Mouse (Mus musculus): ENCODE measurements around the gene Crlf1.
"Not testable (repeated sequence)": the region's sequence is repeated elsewhere in the genome, so short reads cannot be mapped to it uniquely, and the experiment has no call there.

Crlf1 gene

GRCm38 (mm10) chr8:70495001-70495770 is 2.2 kb downstream of the Crlf1 start:
- DNase-seq (ENCODE audit: low read depth in 2 of 2, low spot score in 2 of 2), result no peak

GRCm38 (mm10) chr8:70495771-70496062 is 2.8 kb downstream of the Crlf1 start:
- no peak for DNase-seq (ENCODE audit: low read depth in 2 of 2, low spot score in 2 of 2)

- DNase-seq (ENCODE audit: low read depth in 2 of 2, low spot score in 2 of 2), result no peak
Measured at GRCm38 (mm10) chr8:70500386-70501301, 7.7 kb downstream of the Crlf1 start.

- no peak for DNase-seq (ENCODE audit: low read depth in 2 of 2, low spot score in 2 of 2)
Measured at GRCm38 (mm10) chr8:70501820-70502529, 9.0 kb downstream of the Crlf1 start.

GRCm38 (mm10) chr8:70502540-70502939 is 9.6 kb downstream of the Crlf1 start:
- no peak for DNase-seq (ENCODE audit: low read depth in 2 of 2, low spot score in 2 of 2)

- peak; percentile 45 to 49 for DNase-seq (ENCODE audit: low read depth in 2 of 2, low spot score in 2 of 2)
Measured at GRCm38 (mm10) chr8:70503062-70503750, 10.2 kb downstream of the Crlf1 start.

GRCm38 (mm10) chr8:70504291-70504716 is 11.3 kb downstream of the Crlf1 start:
- no peak for DNase-seq (ENCODE audit: low read depth in 2 of 2, low spot score in 2 of 2)

GRCm38 (mm10) chr8:70504851-70505250 is 11.9 kb downstream of the Crlf1 start:
- peak; percentile 81 to 87 for DNase-seq (ENCODE audit: low read depth in 2 of 2, low spot score in 2 of 2)

- no peak for DNase-seq (ENCODE audit: low read depth in 2 of 2, low spot score in 2 of 2)
Measured at GRCm38 (mm10) chr8:70505698-70506327, 12.9 kb downstream of the Crlf1 start.

- peak; percentile 87 to 94 for DNase-seq (ENCODE audit: low read depth in 2 of 2, low spot score in 2 of 2)
Measured at GRCm38 (mm10) chr8:70506328-70507026, 13.5 kb downstream of the Crlf1 start, which contains the start of gene Rex1bd. Rex1bd (minus strand) TSS chr8:70506752.

GRCm38 (mm10) chr8:70507027-70507393 is 14.1 kb downstream of the Crlf1 start:
- no peak for DNase-seq (ENCODE audit: low read depth in 2 of 2, low spot score in 2 of 2)

GRCm38 (mm10) chr8:70509281-70509952 is 16.5 kb downstream of the Crlf1 start:
- DNase-seq (ENCODE audit: low read depth in 2 of 2, low spot score in 2 of 2), result no peak

GRCm38 (mm10) chr8:70510228-70510915 is 17.4 kb downstream of the Crlf1 start, which contains the start of gene Uba52:
Uba52 (minus strand) TSS chr8:70510801.
- DNase-seq (ENCODE audit: low read depth in 2 of 2, low spot score in 2 of 2), result peak; percentile 96 to 97

GRCm38 (mm10) chr8:70511174-70511573 is 18.2 kb downstream of the Crlf1 start:
- not testable (repeated sequence) for DNase-seq (ENCODE audit: low read depth in 2 of 2, low spot score in 2 of 2)

- DNase-seq (ENCODE audit: low read depth in 2 of 2, low spot score in 2 of 2), result no peak
Measured at GRCm38 (mm10) chr8:70511770-70512169, 18.8 kb downstream of the Crlf1 start.

GRCm38 (mm10) chr8:70512253-70512903 is 19.4 kb downstream of the Crlf1 start:
- no peak for DNase-seq (ENCODE audit: low read depth in 2 of 2, low spot score in 2 of 2)

GRCm38 (mm10) chr8:70513441-70513840 is 20.5 kb downstream of the Crlf1 start:
- no peak for DNase-seq (ENCODE audit: low read depth in 2 of 2, low spot score in 2 of 2)
